Mouse (Mus musculus) heart, embryonic 14.5 days (tissue): ENCODE measurements at regions not wholly inside any gene's neighbourhood (a gene's known extent, or its start where the extent isn't known, plus 50 kb on each side); places are given as distances from the start of the nearest gene placed in this dataset.

ENCODE experiments used
- ATAC-seq: fragments of 200-750 bp; cut with Nextera tagmentation; 2 replicates; pipeline ENCODE4 v1.8.0; 2017; ENCODE audit warnings: low read depth, moderate TSS enrichment; ENCODE audit not compliant: insufficient number of reproducible peaks, insufficient read depth, low FRiP score
- H3K27ac ChIP-seq, 2 experiments: fragments of 200-500 bp in 1 of 2; fragments of 300-500 bp in 1 of 2; sonication (generic) in 1 of 2; replicated peaks in 1 of 2; 2 replicates each; pipeline ENCODE4 v1.5.1; 2012 to 2014; ENCODE audit warnings: low read depth in 2 of 2, low read length in 2 of 2, control low read depth in 1 of 2, mild to moderate bottlenecking in 1 of 2, mixed read lengths in 1 of 2; ENCODE audit not compliant: control insufficient read depth in 1 of 2, insufficient read depth in 1 of 2
- H3K27me3 ChIP-seq: fragments of 300-500 bp; sonication (generic); 2 replicates; pipeline ENCODE4 v1.6.1; 2014; ENCODE audit warnings: mild to moderate bottlenecking, low read length, control low read depth; ENCODE audit not compliant: control insufficient read depth, insufficient read depth
- H3K36me3 ChIP-seq: fragments of 300-500 bp; sonication (generic); 2 replicates; pipeline ENCODE4 v1.6.1; 2014; ENCODE audit warnings: mild to moderate bottlenecking, control low read depth, low read length, mixed read lengths; ENCODE audit not compliant: control insufficient read depth, insufficient read depth
- H3K4me1 ChIP-seq, 2 experiments: fragments of 200-500 bp in 1 of 2; fragments of 300-500 bp in 1 of 2; sonication (generic) in 1 of 2; 2 replicates each; pipeline ENCODE4 v1.6.1; 2012 to 2014; ENCODE audit warnings: low read length in 2 of 2, control low read depth in 1 of 2, mixed read lengths in 1 of 2; ENCODE audit not compliant: control insufficient read depth in 2 of 2, insufficient read depth in 2 of 2
- H3K4me2 ChIP-seq: fragments of 300-500 bp; sonication (generic); 2 replicates; pipeline ENCODE4 v1.6.1; 2014; ENCODE audit warnings: mild to moderate bottlenecking, low read length
- H3K4me3 ChIP-seq, 2 experiments: fragments of 200-500 bp in 1 of 2; fragments of 300-500 bp in 1 of 2; sonication (generic) in 1 of 2; 2 replicates each; pipeline ENCODE4 v1.5.1; 2012 to 2014; ENCODE audit warnings: low read length in 2 of 2, mild to moderate bottlenecking in 2 of 2, control low read depth in 1 of 2, low read depth in 1 of 2, moderate library complexity in 1 of 2; ENCODE audit not compliant: control insufficient read depth in 1 of 2, insufficient read depth in 1 of 2
- H3K9ac ChIP-seq: fragments of 300-500 bp; sonication (generic); 2 replicates; pipeline ENCODE4 v1.6.1; 2014; ENCODE audit warnings: mild to moderate bottlenecking, low read length
- H3K9me3 ChIP-seq: fragments of 300-500 bp; sonication (generic); 2 replicates; pipeline ENCODE4 v1.6.1; 2016; ENCODE audit warnings: low read length, control low read depth; ENCODE audit not compliant: control insufficient read depth
- WGBS: fragments of 180-500 bp; shearing (Covaris S2); extraction: QIAGEN DNeasy Blood & Tissue Kit; methylation state at CpG from one replicate; pipeline ENCODE4 v1.1.7; 2014; 5-methylcytosine and 5-hydroxymethylcytosine counted together

DNA sequence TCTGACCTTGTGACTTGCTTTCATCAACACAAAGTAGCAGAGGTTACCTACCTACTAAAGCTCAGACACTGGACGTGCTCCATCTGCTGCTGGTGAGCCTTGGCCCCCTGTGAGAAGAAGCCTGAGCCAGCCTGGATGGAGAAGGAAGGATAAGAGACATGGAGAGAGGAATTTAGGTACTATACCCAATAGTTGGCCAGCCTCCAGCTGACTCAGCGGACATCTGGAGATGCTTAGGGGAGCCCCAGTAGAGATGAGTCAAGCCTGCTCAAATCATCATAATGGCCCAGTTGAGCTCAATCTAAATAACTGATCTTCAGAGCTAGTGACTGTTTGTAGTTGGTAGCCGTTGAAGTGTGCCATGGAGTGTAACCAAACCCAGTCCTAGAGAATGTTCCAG is 53.7 kb upstream of the Ripply2 start:
- H3K4me1 ChIP-seq, result peaks cover 0 to 6% of the 10 kb centered on the region in 2 experiments; a peak in 1 of 4 replicates
- no peak overlapping the region for H3K4me3 ChIP-seq
- H3K9ac ChIP-seq, result no peak overlapping the region
- no peaks in the 10 kb centered on the region for H3K9me3 ChIP-seq
- 56% methylated on average over 3 of the region's 3 CpGs for WGBS
- no peak overlapping the region for H3K4me2 ChIP-seq
- no peaks in the 10 kb centered on the region for H3K27me3 ChIP-seq
- no peaks in the 10 kb centered on the region for H3K36me3 ChIP-seq
- no peak overlapping the region for H3K27ac ChIP-seq
- no peak for ATAC-seq

DNA sequence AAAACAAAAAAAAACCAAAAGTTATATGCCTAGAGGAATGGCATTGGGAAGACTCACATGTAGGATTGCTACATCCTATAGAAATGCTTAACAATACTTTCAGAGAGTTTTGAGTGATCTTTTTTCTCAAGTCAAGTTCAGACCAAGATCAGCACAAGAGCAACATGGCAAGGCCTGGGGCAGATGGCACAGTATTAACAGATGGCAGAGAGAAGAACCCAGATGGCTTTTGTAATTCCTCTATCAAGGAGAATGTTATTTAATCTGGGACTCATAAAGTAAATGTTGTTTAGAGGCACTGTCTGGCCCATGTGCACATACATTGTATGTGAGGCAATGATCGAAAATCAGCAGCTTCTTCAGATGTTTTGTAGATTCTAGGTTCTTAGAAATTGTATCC is 58.3 kb upstream of the Ripply2 start:
- no peaks in the 10 kb centered on the region for H3K9me3 ChIP-seq
- no peaks in the 10 kb centered on the region for H3K27me3 ChIP-seq
- no peak overlapping the region for H3K4me3 ChIP-seq
- no peak overlapping the region for H3K9ac ChIP-seq
- H3K27ac ChIP-seq, result no peak overlapping the region
- H3K36me3 ChIP-seq, result no peaks in the 10 kb centered on the region
- H3K4me2 ChIP-seq, result no peak overlapping the region
- ATAC-seq, result no peak
- WGBS, result 93% methylated on average over 1 of the region's 1 CpGs
- H3K4me1 ChIP-seq, result peaks cover 0 to 21% of the 10 kb centered on the region in 2 experiments; a peak in 2 of 4 replicates

- Histone ChIP-seq H3K4me2 (no peak overlapping the region), H3K27me3 (no peaks in the 10 kb centered on the region), H3K9me3 (no peaks in the 10 kb centered on the region), H3K4me1 (peaks cover 2 to 25% of the 10 kb centered on the region in 2 experiments; a peak in 3 of 4 replicates), H3K36me3 (no peaks in the 10 kb centered on the region), H3K9ac (no peak overlapping the region), H3K27ac (no peak overlapping the region), H3K4me3 (no peak overlapping the region)
- 84% methylated on average over 3 of the region's 3 CpGs for WGBS
- no peak for ATAC-seq
Observed at GRCm38 (mm10) chr9:86955720-86956119, 59.6 kb upstream of the Ripply2 start.

- peak overlapping the region; percentile 68 to 77 for H3K27ac ChIP-seq
- no peak overlapping the region for H3K4me3 ChIP-seq
- WGBS, result 15% methylated on average over 11 of the region's 11 CpGs
- no peaks in the 10 kb centered on the region for H3K27me3 ChIP-seq
- no peaks in the 10 kb centered on the region for H3K36me3 ChIP-seq
- ATAC-seq, result peak; percentile 77; the same call in 1 of the 2 replicates
- H3K9ac ChIP-seq, result peak overlapping the region; percentile 18; the same call in 1 of the 2 replicates
- H3K4me1 ChIP-seq, result peaks cover 4 to 36% of the 10 kb centered on the region in 2 experiments; a peak in 3 of 4 replicates
- H3K4me2 ChIP-seq, result no peak overlapping the region
- peaks cover 8% of the 10 kb centered on the region for H3K9me3 ChIP-seq
Observed at GRCm38 (mm10) chr9:86951958-86952509, 63.3 kb upstream of the Ripply2 start.

GRCm38 (mm10) chr9:86949885-86950284 is 65.5 kb upstream of the Ripply2 start:
- Histone ChIP-seq H3K36me3 (no peaks in the 10 kb centered on the region), H3K27me3 (no peaks in the 10 kb centered on the region), H3K4me3 (no peak overlapping the region), H3K9me3 (peaks cover 8% of the 10 kb centered on the region), H3K4me1 (peaks cover 4 to 36% of the 10 kb centered on the region in 2 experiments; a peak in 3 of 4 replicates), H3K4me2 (no peak overlapping the region), H3K27ac (peak overlapping the region; percentile 54 to 77; a peak in 3 of 4 replicates), H3K9ac (no peak overlapping the region)
- no peak for ATAC-seq
- 3% methylated on average over 1 of the region's 1 CpGs for WGBS

- no peak for ATAC-seq
- Histone ChIP-seq H3K9ac (no peak overlapping the region), H3K4me2 (no peak overlapping the region), H3K36me3 (no peaks in the 10 kb centered on the region), H3K4me3 (no peak overlapping the region), H3K27ac (no peak overlapping the region), H3K4me1 (no peaks in the 10 kb centered on the region; a peak in 1 of 4 replicates), H3K9me3 (no peaks in the 10 kb centered on the region), H3K27me3 (no peaks in the 10 kb centered on the region)
- WGBS, result 75% methylated on average over 3 of the region's 3 CpGs
Observed at GRCm38 (mm10) chr9:86931196-86931595, 50.7 kb upstream of the Snap91 start.
